Mouse (Mus musculus) forebrain, embryonic 10.5 days (tissue): ENCODE results near the gene Abhd10. TPM values are rescaled to one million over a fixed set of nuclear protein-coding genes. Genes with fewer than 3 reads are reported as not detected.

Experiments
- DNase-seq: peaks from one replicate; pipeline ENCODE4 v3.0.0-alpha.2; 2017; ENCODE audit warnings: low spot score; ENCODE audit errors: extremely low spot score
- H3K27ac ChIP-seq: fragments of 300-500 bp; sonication (generic); 2 replicates; pipeline ENCODE4 v1.5.1; 2016; ENCODE audit warnings: mild to moderate bottlenecking
- H3K27me3 ChIP-seq: fragments of 300-500 bp; sonication (generic); 2 replicates; pipeline ENCODE4 v1.6.1; 2016; ENCODE audit warnings: mild to moderate bottlenecking; ENCODE audit not compliant: poor library complexity, severe bottlenecking
- H3K36me3 ChIP-seq: fragments of 300-500 bp; sonication (generic); replicated peaks from 2 replicates; pipeline ENCODE4 v1.6.1; 2016; ENCODE audit warnings: mild to moderate bottlenecking, moderate library complexity
- H3K4me1 ChIP-seq: fragments of 300-500 bp; sonication (generic); 2 replicates; pipeline ENCODE4 v1.6.1; 2016
- H3K4me3 ChIP-seq: fragments of 300-500 bp; sonication (generic); 2 replicates; pipeline ENCODE4 v1.5.1; 2016; ENCODE audit warnings: mild to moderate bottlenecking, moderate library complexity
- H3K9me3 ChIP-seq: fragments of 300-500 bp; sonication (generic); 2 replicates; pipeline ENCODE4 v1.6.1; 2016; ENCODE audit warnings: mild to moderate bottlenecking, moderate library complexity
- WGBS: fragments of 180-500 bp; shearing (Covaris S2); methylation state at CpG from one replicate; pipeline ENCODE4 v1.1.7; 2016; 5-methylcytosine and 5-hydroxymethylcytosine counted together
- polyA plus RNA-seq: library from polyadenylated mRNA; unstranded; fragments of >200 nt; fragmentation: Nextera tagmentation; extraction: Ambion mirVana; gene quantifications from 2 replicates; pipeline ENCODE4 v1.2.1, GENCODE M21; 2016

Abhd10 gene
- polyA plus RNA-seq, 1 experiment from 2014 or later, result 41.4 TPM

DNA sequence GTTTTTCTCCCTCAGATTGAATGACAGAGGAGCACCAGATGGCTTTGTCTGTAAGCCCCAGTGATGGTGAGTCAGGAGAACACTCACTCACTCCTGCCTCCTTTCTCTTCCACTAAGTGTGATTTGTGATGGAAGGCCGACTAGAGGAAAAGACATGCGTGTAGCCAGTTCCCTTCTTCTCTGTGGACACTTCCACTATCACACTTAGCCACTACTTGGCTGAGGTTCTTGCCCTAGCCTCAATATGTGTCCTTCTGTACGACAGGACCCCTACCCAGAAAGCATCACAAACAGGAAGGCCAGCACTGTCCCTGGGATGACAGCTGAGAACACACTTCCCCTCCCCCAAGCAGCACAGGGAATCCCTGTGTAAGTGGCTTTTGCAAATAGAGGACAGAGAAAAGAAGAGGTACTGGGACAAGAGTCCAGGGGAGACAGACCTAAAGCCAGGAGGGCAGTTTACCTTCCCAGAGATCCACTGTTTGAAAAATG is 20.2 kb downstream of the Abhd10 start:
- Histone ChIP-seq H3K36me3 (peaks cover 51% of the 10 kb centered on the region), H3K4me1 (peaks cover 53% of the 10 kb centered on the region), H3K27me3 (no peaks in the 10 kb centered on the region), H3K4me3 (peak overlapping the region; percentile 71), H3K9me3 (no peaks in the 10 kb centered on the region), H3K27ac (peak overlapping the region; percentile 95)
- no peak for DNase-seq
- WGBS, result 82% methylated on average over 3 of the region's 3 CpGs

- Histone ChIP-seq H3K27ac (no peak overlapping the region), H3K4me3 (no peak overlapping the region), H3K27me3 (no peaks in the 10 kb centered on the region), H3K9me3 (peaks cover 9% of the 10 kb centered on the region; the same call in 1 of the 2 replicates), H3K4me1 (peaks cover 41% of the 10 kb centered on the region), H3K36me3 (peaks cover 75% of the 10 kb centered on the region)
- WGBS, result 91% methylated on average over 10 of the region's 10 CpGs
- no peak for DNase-seq
Observed at GRCm38 (mm10) chr16:45720022-45720630, 22.6 kb downstream of the Abhd10 start.

- Histone ChIP-seq H3K27me3 (no peaks in the 10 kb centered on the region), H3K4me1 (peaks cover 23% of the 10 kb centered on the region), H3K36me3 (peaks cover 94% of the 10 kb centered on the region), H3K9me3 (peaks cover 9% of the 10 kb centered on the region; the same call in 1 of the 2 replicates), H3K27ac (no peak overlapping the region), H3K4me3 (no peak overlapping the region)
- no peak for DNase-seq
- WGBS, result 94% methylated on average over 4 of the region's 4 CpGs
Observed at GRCm38 (mm10) chr16:45718296-45718695, 24.5 kb downstream of the Abhd10 start.

DNA sequence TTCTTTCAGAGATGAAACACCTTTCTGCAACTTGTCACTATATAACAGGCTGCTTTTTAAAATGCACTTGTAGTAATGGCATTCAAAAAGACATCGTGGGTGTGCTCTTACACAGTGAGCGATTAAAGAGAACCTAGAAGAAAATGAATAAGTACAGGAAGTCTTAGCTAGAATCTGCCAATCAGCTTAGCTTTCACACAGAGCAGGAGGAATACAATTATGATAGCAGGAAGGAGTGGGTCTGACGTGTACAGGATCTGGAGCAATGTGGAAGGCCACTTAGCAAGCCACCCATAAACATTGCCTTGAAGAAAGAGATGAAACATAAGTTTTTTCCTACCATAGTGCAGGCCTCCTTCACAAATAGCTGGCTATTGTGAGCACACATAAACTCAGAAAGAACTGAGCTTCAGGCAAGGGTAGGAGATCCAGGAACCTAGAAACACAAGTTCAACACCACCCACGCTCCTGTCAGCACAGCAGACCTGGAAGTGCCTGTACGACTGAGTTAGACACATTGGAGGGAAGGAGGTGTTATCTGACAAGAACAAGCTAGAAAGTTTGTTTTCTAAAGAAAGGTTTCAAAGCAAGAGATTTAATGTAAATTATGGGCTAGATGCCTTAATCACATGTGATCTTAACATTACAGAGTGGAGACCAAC is 28.1 kb downstream of the Abhd10 start:
- Histone ChIP-seq H3K4me3 (no peak overlapping the region), H3K27ac (no peak overlapping the region), H3K4me1 (no peaks in the 10 kb centered on the region), H3K36me3 (peaks cover 94% of the 10 kb centered on the region), H3K27me3 (no peaks in the 10 kb centered on the region), H3K9me3 (peaks cover 9% of the 10 kb centered on the region; the same call in 1 of the 2 replicates)
- no peak for DNase-seq
- WGBS, result 87% methylated on average over 5 of the region's 5 CpGs

DNA sequence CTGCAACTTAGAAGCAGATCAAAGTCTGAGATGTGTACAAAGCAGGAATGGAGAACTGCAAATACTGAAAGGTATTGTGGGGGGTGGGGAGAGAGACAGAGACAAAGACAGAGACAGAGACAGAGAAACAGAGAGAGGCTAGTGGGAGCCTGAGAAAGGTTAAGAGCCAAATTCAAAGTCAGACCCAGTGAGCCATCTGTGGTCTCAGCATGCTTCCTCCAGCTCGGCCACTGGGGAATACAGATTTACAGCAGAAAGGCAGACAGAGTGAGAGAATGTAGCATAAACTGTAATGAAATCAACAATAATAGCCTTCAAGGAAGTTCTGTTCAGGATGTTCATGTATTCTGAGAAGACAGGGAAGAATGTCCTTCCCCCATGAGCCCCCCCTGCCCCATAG is 28.9 kb downstream of the Abhd10 start:
- Histone ChIP-seq H3K9me3 (peaks cover 9% of the 10 kb centered on the region; the same call in 1 of the 2 replicates), H3K36me3 (peaks cover 92% of the 10 kb centered on the region), H3K4me1 (no peaks in the 10 kb centered on the region), H3K27me3 (no peaks in the 10 kb centered on the region), H3K4me3 (no peak overlapping the region), H3K27ac (no peak overlapping the region)
- WGBS, result 91% methylated on average over 1 of the region's 1 CpGs
- DNase-seq, result no peak

GRCm38 (mm10) chr16:45713261-45713660 is 29.5 kb downstream of the Abhd10 start:
- H3K27me3 ChIP-seq, result no peaks in the 10 kb centered on the region
- H3K4me1 ChIP-seq, result no peaks in the 10 kb centered on the region
- 94% methylated on average over 5 of the region's 5 CpGs for WGBS
- H3K27ac ChIP-seq, result no peak overlapping the region
- H3K36me3 ChIP-seq, result peaks cover 86% of the 10 kb centered on the region
- peaks cover 9% of the 10 kb centered on the region; the same call in 1 of the 2 replicates for H3K9me3 ChIP-seq
- DNase-seq, result no peak
- H3K4me3 ChIP-seq, result no peak overlapping the region

GRCm38 (mm10) chr16:45711263-45711662 is 31.5 kb downstream of the Abhd10 start:
- Histone ChIP-seq H3K9me3 (peaks cover 8% of the 10 kb centered on the region; the same call in 1 of the 2 replicates), H3K4me3 (no peak overlapping the region), H3K27ac (no peak overlapping the region), H3K27me3 (no peaks in the 10 kb centered on the region), H3K4me1 (no peaks in the 10 kb centered on the region), H3K36me3 (peaks cover 66% of the 10 kb centered on the region)
- whole genome bisulfite sequencing, result 72% methylated on average over 7 of the region's 7 CpGs
- DNase-seq, result no peak

- DNase-seq, result no peak
- Histone ChIP-seq H3K36me3 (no peaks in the 10 kb centered on the region; the same call in 1 of the 2 replicates), H3K4me1 (peaks cover 6% of the 10 kb centered on the region; the same call in 1 of the 2 replicates), H3K27ac (no peak overlapping the region), H3K4me3 (no peak overlapping the region), H3K27me3 (no peaks in the 10 kb centered on the region), H3K9me3 (no peaks in the 10 kb centered on the region)
- 80% methylated on average over 5 of the region's 5 CpGs for WGBS
Observed at GRCm38 (mm10) chr16:45699301-45699700, 43.5 kb downstream of the Abhd10 start.

- Histone ChIP-seq H3K4me3 (no peak overlapping the region), H3K27me3 (no peaks in the 10 kb centered on the region), H3K4me1 (peaks cover 6% of the 10 kb centered on the region; the same call in 1 of the 2 replicates), H3K36me3 (no peaks in the 10 kb centered on the region), H3K9me3 (no peaks in the 10 kb centered on the region), H3K27ac (no peak overlapping the region)
- DNase-seq, result no peak
- 83% methylated on average over 6 of the region's 6 CpGs for WGBS
Observed at GRCm38 (mm10) chr16:45697996-45698395, 44.8 kb downstream of the Abhd10 start.

DNA sequence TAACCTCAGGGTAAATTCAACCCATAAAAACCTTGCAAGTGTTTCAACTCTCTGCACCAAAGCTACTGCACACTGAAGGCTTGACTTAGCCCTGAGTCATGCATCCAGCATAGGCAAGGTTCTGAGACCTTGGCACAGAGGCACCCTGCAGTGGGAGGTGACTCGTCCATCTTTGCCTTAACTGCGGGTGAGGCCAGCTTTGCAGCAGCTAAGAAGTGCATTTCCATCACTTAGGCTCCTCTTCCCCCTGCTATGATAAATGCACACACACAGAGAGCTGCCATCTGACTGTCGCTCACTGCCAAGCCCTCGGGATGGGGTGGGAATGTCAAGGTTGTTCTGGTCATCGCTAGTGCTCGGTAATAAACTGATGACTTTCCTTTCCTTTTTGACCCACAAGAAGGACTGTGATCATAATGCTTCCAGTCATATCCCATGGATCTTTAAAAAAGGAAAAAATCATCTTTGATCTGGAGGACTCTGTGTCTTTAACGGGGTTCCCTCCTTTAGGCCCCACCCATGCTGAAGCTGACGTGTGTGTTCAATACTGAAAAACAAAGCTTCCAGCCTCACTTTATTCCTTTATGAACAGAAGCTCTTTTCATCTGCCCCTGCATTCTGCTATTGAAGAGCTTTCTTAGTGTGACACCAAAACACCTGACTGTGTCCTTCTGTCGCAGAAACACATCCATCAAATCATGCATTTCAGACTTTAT is 47.2 kb downstream of the Abhd10 start:
- WGBS, result 87% methylated on average over 9 of the region's 9 CpGs
- Histone ChIP-seq H3K27me3 (no peaks in the 10 kb centered on the region), H3K9me3 (no peaks in the 10 kb centered on the region), H3K36me3 (no peaks in the 10 kb centered on the region), H3K4me3 (no peak overlapping the region), H3K27ac (no peak overlapping the region), H3K4me1 (peaks cover 9% of the 10 kb centered on the region)
- DNase-seq, result no peak

- 83% methylated on average over 10 of the region's 10 CpGs for WGBS
Observed at GRCm38 (mm10) chr16:45693558-45693957, 49.2 kb downstream of the Abhd10 start, which contains the start of gene Tmprss7. Gene Tmprss7, minus strand, starts transcription at chr16:45693658.

GRCm38 (mm10) chr16:45692851-45693250 is 49.9 kb downstream of the Abhd10 start:
- no peak overlapping the region for H3K27ac ChIP-seq
- H3K27me3 ChIP-seq, result no peaks in the 10 kb centered on the region
- H3K4me1 ChIP-seq, result peaks cover 15% of the 10 kb centered on the region
- no peak for DNase-seq
- H3K9me3 ChIP-seq, result no peaks in the 10 kb centered on the region
- 81% methylated on average over 3 of the region's 3 CpGs for WGBS
- no peak overlapping the region for H3K4me3 ChIP-seq
- H3K36me3 ChIP-seq, result no peaks in the 10 kb centered on the region

More at GRCm38 (mm10) chr16:45693558-45693957, 49.2 kb downstream of the Abhd10 start, which contains the start of gene Tmprss7:
- Histone ChIP-seq H3K9me3 (no peaks in the 10 kb centered on the region), H3K27me3 (no peaks in the 10 kb centered on the region), H3K4me1 (peaks cover 18% of the 10 kb centered on the region), H3K4me3 (no peak within 1 kb of the TSS), H3K36me3 (no peaks in the 10 kb centered on the region), H3K27ac (no peak within 1 kb of the TSS)
- DNase-seq, result no peak
